Mouse (Mus musculus): ENCODE measurements around the gene Adgrf3.

- TF ChIP-seq CTCF (IDR thresholded peaks at IDR 0.05; ENCODE audit: low read depth, low read length) (no peak), POLR2A (IDR thresholded peaks at IDR 0.05; ENCODE audit: borderline replicate concordance, low read depth, low read length) (no peak)
These were observed 49.5 kb downstream of the Adgrf3 start for GRCm38 (mm10) chr5:30155821-30156629.

Measured in bone marrow macrophage, adult 2 months (primary cell).